Mouse (Mus musculus) lung, adult 2 months (tissue): Measurements from ENCODE around the gene Ptprt.
"Not testable (repeated sequence)": the region's sequence is repeated elsewhere in the genome, so short reads cannot be mapped to it uniquely, and the experiment has no call there.

Source experiments
- CTCF ChIP-seq: fragments of 200-500 bp; IDR thresholded peaks from 2 replicates; pipeline ENCODE4 v1.5.1; 2011; ENCODE audit warnings: mild to moderate bottlenecking, low read length, control low read depth; ENCODE audit not compliant: insufficient read depth
- POLR2A ChIP-seq: fragments of 200-500 bp; IDR thresholded peaks from 2 replicates; pipeline ENCODE4 v1.6.1; 2011; ENCODE audit warnings: low read depth, mild to moderate bottlenecking, control low read depth, low read length, borderline replicate concordance; ENCODE audit errors: extremely low read depth

DNA sequence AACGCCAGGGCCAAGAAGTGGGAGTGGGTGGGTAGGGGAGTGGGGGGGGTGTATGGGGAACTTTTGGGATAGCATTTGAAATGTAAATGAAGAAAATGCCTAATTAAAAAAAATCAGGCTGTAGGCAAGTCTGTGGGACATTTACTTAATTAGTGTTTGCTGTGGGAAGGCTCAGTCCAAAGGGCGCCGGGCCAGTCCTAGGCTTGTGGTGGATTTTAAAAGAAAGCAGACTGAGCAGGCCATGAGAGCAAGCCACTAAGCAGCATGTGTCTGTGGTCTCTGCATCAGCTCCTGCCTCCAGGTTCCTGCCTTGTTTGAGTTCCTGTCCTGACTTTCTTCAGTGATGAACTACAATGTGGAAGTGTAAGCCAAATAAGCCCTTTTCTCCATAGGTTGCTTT, 524.8 kb downstream of the Ptprt start:
- TF ChIP-seq CTCF, POLR2A: not testable (repeated sequence)
